Mouse (Mus musculus): ENCODE results near the gene Arl8a.
"Not testable (repeated sequence)": the region's sequence is repeated elsewhere in the genome, so short reads cannot be mapped to it uniquely, and the experiment has no call there.

The Arl8a gene

GRCm38 (mm10) chr1:135170299-135170698, 23.7 kb downstream of the Arl8a start:
- no peak for DNase-seq

GRCm38 (mm10) chr1:135171202-135171601, 24.6 kb downstream of the Arl8a start:
- DNase-seq: no peak

- DNase-seq: peak; percentile 62 to 76
Observed at GRCm38 (mm10) chr1:135171984-135172383, 25.4 kb downstream of the Arl8a start.

GRCm38 (mm10) chr1:135173311-135173710, 26.7 kb downstream of the Arl8a start:
- DNase-seq: no peak

- DNase-seq: no peak
Observed at GRCm38 (mm10) chr1:135175176-135175575, 28.6 kb downstream of the Arl8a start.

GRCm38 (mm10) chr1:135177724-135178123, 31.1 kb downstream of the Arl8a start:
- no peak for DNase-seq

- no peak for DNase-seq
Observed at GRCm38 (mm10) chr1:135178863-135179262, 32.2 kb downstream of the Arl8a start.

DNA sequence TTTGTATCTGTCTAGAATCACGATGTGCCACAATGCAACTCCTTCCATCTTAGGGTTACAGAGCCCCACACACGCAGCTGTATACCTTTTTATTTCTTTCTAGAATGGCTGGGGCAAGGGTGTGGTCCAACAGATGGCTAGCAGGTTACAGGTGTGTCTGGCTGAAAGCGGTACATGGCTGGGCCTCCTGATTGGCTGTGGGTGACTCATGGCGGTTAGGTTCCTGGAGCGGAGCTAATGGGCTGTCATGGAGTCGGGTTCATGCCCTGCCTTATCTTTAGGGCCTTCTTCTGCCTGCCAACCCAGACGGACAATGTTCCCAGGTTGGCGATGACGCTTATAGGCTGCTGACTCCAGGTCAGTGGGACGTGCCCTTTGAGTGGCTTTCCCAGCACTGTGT, 34.2 kb downstream of the Arl8a start:
- no peak for DNase-seq

GRCm38 (mm10) chr1:135181275-135181674, 34.7 kb downstream of the Arl8a start:
- DNase-seq: no peak

DNA sequence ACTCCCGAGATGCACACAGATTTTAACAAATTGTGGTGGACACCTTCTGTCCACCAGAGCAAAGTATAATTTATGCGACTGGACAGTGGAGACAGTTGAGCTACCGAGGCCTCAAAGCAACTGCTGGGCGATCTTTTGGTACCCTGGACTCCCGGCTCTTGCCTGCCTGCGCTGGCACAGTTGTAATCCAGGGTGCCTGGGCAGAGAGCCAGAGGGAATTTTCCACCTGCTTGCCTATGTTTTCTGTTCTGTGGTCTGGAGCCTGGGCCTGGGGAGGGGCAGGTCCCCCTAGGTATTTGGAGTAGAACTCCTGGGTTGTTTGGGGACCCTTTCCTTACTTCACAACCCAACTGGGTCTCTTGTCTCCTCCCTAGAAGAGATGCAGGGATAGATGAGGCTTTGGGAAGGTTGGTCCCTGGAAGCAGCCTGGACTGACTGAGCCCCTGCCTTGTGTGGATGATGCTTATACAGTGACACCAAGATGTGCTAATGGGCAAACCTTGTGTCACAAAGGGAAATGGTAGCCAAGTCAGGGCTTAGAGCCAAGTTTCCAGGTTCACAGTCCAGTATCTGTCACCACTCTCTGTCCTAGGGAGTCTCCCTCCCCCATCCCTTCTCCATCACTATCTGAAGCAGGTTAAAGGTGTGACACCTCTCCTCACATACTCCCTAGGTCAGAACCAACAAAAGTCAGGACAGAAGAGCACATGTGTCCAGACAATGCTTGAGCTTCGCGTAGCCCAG, 35.4 kb downstream of the Arl8a start:
- DNase-seq: peak; percentile 49 to 56

DNA sequence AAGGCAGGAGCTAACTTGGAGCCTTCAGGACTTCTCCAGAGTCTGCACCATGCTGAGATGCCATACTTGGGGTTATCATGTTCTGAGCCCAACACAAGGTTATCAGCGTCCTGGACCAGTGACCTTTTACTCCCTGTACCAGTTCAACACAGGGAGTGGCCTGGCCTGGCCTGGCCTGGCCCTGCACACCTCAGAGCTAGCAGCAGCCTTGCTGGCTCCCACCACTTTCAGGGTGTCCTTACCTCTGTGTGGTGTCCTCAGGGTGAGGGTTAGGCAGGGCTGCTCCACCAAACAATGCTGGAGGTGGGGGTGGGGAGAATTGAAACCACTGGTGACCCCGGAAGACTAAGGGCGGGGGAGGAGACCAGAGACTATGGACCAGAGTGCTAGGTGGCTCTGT, 36.4 kb downstream of the Arl8a start:
- DNase-seq: no peak

- DNase-seq: no peak
Observed at GRCm38 (mm10) chr1:135183448-135183847, 36.8 kb downstream of the Arl8a start.

DNA sequence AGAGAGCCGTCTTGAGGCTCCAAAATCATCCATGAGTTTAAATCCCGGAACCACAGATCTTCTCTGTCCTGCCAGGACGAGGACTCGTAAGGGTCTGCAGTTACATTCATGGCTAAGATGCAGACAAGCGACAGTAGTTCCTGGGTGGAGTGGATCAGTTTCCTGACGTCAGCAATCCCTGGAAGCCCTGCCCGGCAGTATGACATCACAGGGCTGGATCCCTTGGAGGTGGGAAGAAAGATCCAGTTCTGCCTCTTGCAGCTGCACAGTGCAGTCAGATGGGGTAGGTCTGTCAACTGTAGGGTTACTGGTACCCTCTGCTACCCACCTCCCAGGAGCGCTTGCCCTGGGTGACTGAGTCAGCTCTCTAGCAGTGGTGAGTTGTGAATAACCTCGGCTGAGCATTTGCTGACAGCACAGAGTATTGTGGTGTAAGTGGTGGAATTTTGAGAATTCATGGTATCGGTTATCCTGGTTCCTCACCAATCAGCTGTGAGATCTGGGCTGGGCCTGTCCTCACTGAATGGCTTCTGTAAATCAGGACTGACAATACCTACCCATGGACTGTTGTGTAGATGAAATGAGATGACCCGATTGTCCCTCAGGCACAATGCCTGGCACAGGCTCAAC, 37.4 kb downstream of the Arl8a start:
- DNase-seq: no peak

DNA sequence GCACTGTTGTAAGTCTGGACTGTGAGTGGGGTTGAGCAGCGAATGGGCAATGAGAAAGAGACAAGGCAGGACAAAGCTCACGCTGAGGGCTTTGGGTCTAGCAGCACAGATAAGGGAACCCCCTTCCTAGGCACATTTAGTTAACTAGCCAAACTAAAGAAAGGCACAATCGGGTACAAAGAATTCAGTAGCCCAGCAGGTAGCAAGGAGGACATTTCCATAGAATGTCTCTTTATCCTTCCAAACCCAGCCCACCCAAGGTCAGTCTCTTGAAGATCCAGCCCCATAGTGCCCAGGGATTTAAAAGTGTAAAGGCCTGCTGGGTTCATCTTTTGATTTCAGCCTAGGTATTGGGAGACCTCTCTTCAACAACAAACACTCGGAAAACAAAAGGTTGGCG, 39.3 kb downstream of the Arl8a start:
- DNase-seq: no peak

DNA sequence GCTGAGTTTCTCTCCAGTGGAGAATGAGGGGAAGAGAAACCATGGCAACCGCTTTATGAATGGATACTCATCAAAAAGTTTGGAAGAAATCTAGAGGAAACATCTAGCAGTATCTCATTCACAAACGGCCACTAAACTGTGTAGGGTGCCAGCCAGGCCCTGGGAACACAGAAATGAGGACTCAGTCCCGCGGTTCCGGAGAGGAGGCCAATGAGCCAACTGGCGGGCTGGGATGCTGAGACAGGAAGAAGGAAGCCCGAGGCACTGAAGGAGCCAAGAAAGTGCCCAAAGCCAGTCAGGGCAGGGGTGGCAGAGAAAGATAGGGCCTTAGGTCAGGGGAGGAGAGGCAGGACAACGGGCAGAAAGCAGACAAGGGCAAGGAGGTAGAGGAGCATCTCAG, 39.8 kb downstream of the Arl8a start:
- DNase-seq: peak; percentile 30 to 33

DNA sequence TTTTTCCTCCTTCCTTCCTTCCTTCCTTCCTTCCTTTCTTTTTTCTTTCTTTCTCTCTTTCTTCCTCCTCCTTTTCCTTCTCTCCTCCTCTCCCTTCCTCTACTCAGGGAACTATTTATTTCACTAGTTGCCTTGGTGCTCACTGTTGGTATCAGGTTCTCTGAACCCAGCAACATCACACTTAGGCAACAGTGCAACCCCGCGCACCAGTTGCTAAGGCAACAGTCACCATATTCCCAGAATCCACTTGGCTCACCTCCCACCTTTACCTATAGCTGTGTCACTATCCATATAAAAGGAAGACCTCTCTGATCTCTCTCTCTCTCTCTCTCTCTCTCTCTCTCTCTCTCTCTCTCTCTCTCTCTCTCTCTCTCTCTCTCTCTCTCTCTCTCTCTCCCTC, 40.4 kb downstream of the Arl8a start:
- DNase-seq: not testable (repeated sequence)

GRCm38 (mm10) chr1:135188197-135188596, 41.6 kb downstream of the Arl8a start:
- no peak for DNase-seq

DNA sequence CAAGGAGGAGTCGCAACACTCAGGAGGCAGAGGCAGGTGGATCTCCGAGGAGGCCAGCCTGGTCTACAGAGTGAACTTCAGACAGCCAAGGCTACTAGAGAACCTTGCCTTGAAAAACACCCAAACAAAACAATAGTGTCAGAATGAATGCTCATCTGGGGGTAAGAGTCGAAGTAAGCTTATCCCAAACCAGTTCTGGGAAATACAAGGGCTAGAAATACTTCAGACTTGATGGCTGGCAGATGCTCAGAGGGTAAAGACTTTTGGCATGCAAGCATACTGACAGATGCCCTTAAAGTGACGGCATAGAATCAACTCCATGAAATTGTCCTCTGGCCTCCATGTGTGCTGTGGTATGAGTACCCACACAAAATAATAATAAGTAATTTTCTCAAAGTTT, 42.6 kb downstream of the Arl8a start:
- DNase-seq: no peak

- peak; percentile 57 to 66 for DNase-seq
Observed at GRCm38 (mm10) chr1:135194335-135194734, 47.7 kb downstream of the Arl8a start.

DNA sequence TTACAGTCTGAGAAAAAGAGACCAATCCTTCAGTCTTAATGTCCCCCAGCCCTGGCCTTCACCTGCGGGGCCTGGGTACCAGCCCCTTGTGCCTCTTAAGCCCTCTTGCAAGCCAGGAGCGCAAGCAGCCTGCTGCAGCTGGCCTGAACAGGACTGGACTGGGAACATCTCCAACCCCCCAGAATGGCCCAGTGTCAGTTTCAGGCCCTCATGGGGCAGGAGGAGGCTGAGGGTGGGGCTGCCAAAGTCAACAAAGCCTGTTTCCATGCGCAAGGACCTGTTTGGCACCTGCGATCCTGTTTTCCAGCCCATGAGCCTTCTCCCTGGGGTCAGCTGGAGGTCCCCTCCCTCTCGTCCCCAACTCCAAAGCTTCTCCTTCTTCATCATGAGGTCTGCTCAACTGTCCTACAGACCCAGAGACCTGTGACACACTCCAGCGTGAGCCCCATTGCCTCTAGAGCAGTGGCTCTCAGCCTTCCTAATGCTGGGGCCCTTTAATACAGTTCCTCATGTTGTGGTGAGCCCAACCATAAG, 49.4 kb downstream of the Arl8a start:
- DNase-seq: no peak

- DNase-seq: no peak
Observed at GRCm38 (mm10) chr1:135198412-135198811, 51.8 kb downstream of the Arl8a start.

GRCm38 (mm10) chr1:135199014-135199819, 52.6 kb downstream of the Arl8a start:
- DNase-seq: no peak

DNA sequence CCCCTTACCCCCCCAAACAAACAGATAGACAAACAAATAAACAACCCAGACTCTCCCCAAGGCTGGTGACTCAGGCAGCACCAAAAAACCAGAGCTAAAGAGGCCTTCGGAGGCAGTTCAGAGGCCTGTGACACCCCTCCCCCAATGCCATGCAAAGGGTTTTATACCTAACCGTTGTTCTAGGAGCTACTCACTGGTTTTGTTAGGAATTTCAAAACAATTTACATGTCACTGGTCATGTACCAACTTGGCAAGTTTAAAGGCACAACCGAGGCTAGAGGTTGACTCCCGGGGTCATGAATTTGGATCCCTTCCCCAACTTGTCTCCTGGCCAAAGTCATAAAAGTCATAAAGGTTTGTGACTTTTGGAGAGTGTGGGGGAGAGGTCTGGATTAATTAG, 53.8 kb downstream of the Arl8a start:
- DNase-seq: no peak

All from cerebellum, postnatal 36 days (tissue).